In the genomic region with DNA sequence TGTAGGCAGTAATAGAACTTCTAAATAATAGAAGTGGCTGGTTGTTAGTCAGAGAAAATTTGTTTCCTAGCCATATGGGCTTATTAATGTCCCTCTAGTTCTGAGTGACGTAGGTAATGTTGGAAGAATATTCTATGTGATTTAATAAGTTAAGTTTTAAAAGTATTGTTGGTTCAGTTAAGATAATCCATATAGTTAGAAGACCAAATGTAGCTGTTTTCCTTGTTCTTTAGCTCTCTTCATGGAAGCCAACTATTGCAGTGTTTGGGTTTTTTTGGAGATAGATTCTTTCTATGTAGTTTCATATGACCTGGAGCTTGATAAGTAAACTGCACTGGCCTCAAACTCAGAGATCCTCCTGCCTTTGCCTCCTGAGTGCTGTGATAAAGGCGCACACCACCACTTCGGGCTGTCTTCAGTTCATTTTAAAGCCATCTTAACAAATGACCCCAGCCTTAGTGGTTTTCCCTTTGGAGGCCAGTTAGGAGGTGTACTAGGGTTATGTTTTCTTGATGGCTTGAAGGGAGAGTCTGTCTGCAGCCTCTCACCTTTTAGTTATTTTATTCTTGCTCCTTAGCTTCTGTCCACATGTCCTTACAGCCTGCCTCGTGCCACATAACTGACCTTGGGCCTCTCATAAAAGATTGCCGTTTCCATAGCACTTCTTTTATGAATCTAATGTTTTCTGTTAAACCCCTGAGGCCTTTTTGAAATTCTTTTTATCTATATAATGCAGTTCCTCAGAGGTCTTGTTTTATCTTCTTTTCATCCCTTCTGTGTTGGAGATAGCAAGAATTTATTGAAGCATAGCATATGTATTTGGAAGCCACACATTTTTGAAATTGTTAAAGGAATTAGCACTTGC, we compare ENCODE assay signal across 18 mouse cellular contexts. TPM values are rescaled to one million over a fixed set of nuclear protein-coding genes. Genes with fewer than 3 reads are reported as not detected.
A peak's percentile ranks its signal among the peaks of the same experiment; 100 is the strongest.
DNase-seq lines count a peak whose midpoint lies in the region; ATAC-seq and TF ChIP-seq lines count a peak whose summit lies in the region.
"Had no signal": no experiment of that assay in that cellular context is flagged by ENCODE, and none has a peak within 500 bp of the region (broad histone marks: within the 10 kb centered on the region; RNA-seq: fewer than 3 reads in every experiment).

No protein-coding gene starts in this region.

- peaks cover 20% of the 10 kb centered on the region for H3K4me1 ChIP-seq in hindbrain, embryonic 10.5 days (replicated peaks)
- peaks cover 4% of the 10 kb centered on the region for H3K4me1 ChIP-seq in hindbrain, embryonic 16.5 days (ENCODE audit: control insufficient read depth, insufficient read depth, low read depth, low read length)
- H3K4me1 ChIP-seq in liver, postnatal 0 days (ENCODE audit: insufficient read depth), result peaks cover 16% of the 10 kb centered on the region
- peaks cover 4% of the 10 kb centered on the region for H3K4me1 ChIP-seq in lung, adult 2 months (ENCODE audit: control insufficient read depth, insufficient read depth, low read length)

- 59% methylated on average over 5 of the region's 5 CpGs for WGBS in hindbrain, embryonic 10.5 days
- WGBS in hindbrain, embryonic 16.5 days, result 45% methylated on average over 5 of the region's 5 CpGs
- WGBS in liver, postnatal 0 days (ENCODE audit: insufficient replicate concordance), result 58% methylated on average over 5 of the region's 5 CpGs
- 70% methylated on average over 5 of the region's 5 CpGs for WGBS in lung, adult 2 months

- no peak for TF ChIP-seq CTCF in Patski (IDR thresholded peaks at IDR 0.05)
- TF ChIP-seq CTCF in liver, postnatal 0 days (IDR thresholded peaks at IDR 0.05; ENCODE audit: low read depth), result no peak
- no peak for TF ChIP-seq CTCF in lung, adult 2 months (IDR thresholded peaks at IDR 0.05; ENCODE audit: insufficient read depth, low read length)

- peaks cover 41% of the 10 kb centered on the region for H3K36me3 ChIP-seq in hindbrain, embryonic 10.5 days
- no peaks in the 10 kb centered on the region for H3K36me3 ChIP-seq in hindbrain, embryonic 16.5 days (ENCODE audit: control insufficient read depth, insufficient read depth, low read length)
- H3K36me3 ChIP-seq in liver, postnatal 0 days (replicated peaks; ENCODE audit: insufficient read depth, low read length), result peaks cover 19% of the 10 kb centered on the region

- ATAC-seq in hindbrain, embryonic 16.5 days, result no peak
- ATAC-seq in Patski, result peak; percentile 29
- peak; percentile 39 for ATAC-seq in erythroblast, adult 5-6 weeks (replicated peaks; ENCODE audit: low FRiP score, poor library complexity, severe bottlenecking)
- ATAC-seq in liver, postnatal 0 days, result peak; percentile 58

- peak overlapping the region; percentile 76 for H3K27ac ChIP-seq in hindbrain, embryonic 10.5 days
- no peak overlapping the region; the same call in 1 of the 2 replicates for H3K27ac ChIP-seq in hindbrain, embryonic 16.5 days (ENCODE audit: low read depth, low read length)
- H3K27ac ChIP-seq in liver, postnatal 0 days (ENCODE audit: low read depth), result peak overlapping the region; percentile 52; the same call in 1 of the 2 replicates
- H3K27ac ChIP-seq: heart, adult 2 months; neural tube, embryonic 13.5 days had no signal

- no peak for DNase-seq in hindbrain, embryonic 10.5 days (ENCODE audit: low spot score)
- no peak for DNase-seq in Patski (ENCODE audit: low read depth, low spot score)
- no peak for DNase-seq in liver, postnatal 0 days
- no peak for DNase-seq in right cerebral cortex, postnatal 36 days (ENCODE audit: low spot score in 2 of 2)
- no peak for DNase-seq in adrenal gland, postnatal 36 days
- DNase-seq in lung, adult 2 months, result no peak
- DNase-seq: cerebellum, adult 11-12 months; heart, adult 2 months; kidney, adult 8-10 months; lung, embryonic 14.5 days; right cerebral cortex, adult 18-20 months; thymus, postnatal 14 days had no signal

- TF ChIP-seq POLR2A in lung, adult 2 months (IDR thresholded peaks at IDR 0.05; ENCODE audit: borderline replicate concordance, extremely low read depth, low read depth, low read length), result no peak

- no peak overlapping the region for H3K4me2 ChIP-seq in hindbrain, embryonic 16.5 days (ENCODE audit: low read length)
- H3K4me2 ChIP-seq in liver, postnatal 0 days (ENCODE audit: low read depth, low read length), result peak overlapping the region; percentile 48
- H3K4me2 ChIP-seq: lung, embryonic 14.5 days; neural tube, embryonic 13.5 days had no signal

- H3K9ac ChIP-seq in hindbrain, embryonic 16.5 days (ENCODE audit: low read depth, low read length), result no peak overlapping the region
- no peak overlapping the region for H3K9ac ChIP-seq in liver, postnatal 0 days (replicated peaks)
- H3K9ac ChIP-seq: lung, embryonic 14.5 days; neural tube, embryonic 13.5 days had no signal

- no peaks in the 10 kb centered on the region for H3K9me3 ChIP-seq in hindbrain, embryonic 10.5 days
- H3K9me3 ChIP-seq in hindbrain, embryonic 16.5 days (ENCODE audit: control insufficient read depth, low read length), result no peaks in the 10 kb centered on the region
- H3K9me3 ChIP-seq in liver, postnatal 0 days (ENCODE audit: low read length), result no peaks in the 10 kb centered on the region
- H3K9me3 ChIP-seq: neural tube, embryonic 13.5 days had no signal

- no peak overlapping the region for H3K4me3 ChIP-seq in hindbrain, embryonic 10.5 days
- no peak overlapping the region for H3K4me3 ChIP-seq in hindbrain, embryonic 16.5 days (ENCODE audit: low read length)
- H3K4me3 ChIP-seq in liver, postnatal 0 days (ENCODE audit: low read depth, low read length), result no peak overlapping the region
- H3K4me3 ChIP-seq in lung, adult 2 months (replicated peaks; ENCODE audit: extremely low read depth, low read depth, low read length), result no peak overlapping the region
- H3K4me3 ChIP-seq: heart, adult 2 months; neural tube, embryonic 13.5 days had no signal

- in situ Hi-C loops in Patski (cut with MboI; ENCODE audit: low pct_unique_long_range_greater_than_20kb), result no loop called here

- peak; percentile 88 for TF ChIP-seq EP300 in liver, postnatal 0 days (IDR thresholded peaks at IDR 0.05; ENCODE audit: low read depth)

- no peaks in the 10 kb centered on the region for H3K27me3 ChIP-seq in hindbrain, embryonic 10.5 days (ENCODE audit: insufficient read depth, poor library complexity, severe bottlenecking)
- H3K27me3 ChIP-seq in hindbrain, embryonic 16.5 days (replicated peaks; ENCODE audit: control insufficient read depth, insufficient read depth, low read length), result no peaks in the 10 kb centered on the region
- H3K27me3 ChIP-seq in Patski, result no peaks in the 10 kb centered on the region
- H3K27me3 ChIP-seq in liver, postnatal 0 days (ENCODE audit: insufficient read depth, low read length), result no peaks in the 10 kb centered on the region
- H3K27me3 ChIP-seq: CH12.LX; neural tube, embryonic 13.5 days had no signal

- CTCF ChIA-PET in Patski (lab: Charles Lee), result interaction anchor here (1.5 to 3.1 kb wide), 2 partner anchors 13 to 144 kb away, joined by 3 to 13 read pairs; no protein-coding TSS in a partner anchor

- POLR2A ChIA-PET in Patski (lab: Charles Lee), result no interaction called here

RNA-seq across cellular contexts. Expression of gene 1810049J17Rik, which starts 19.1 kb away (rescaled TPM):
- 0.76 and 1.3 TPM in 2 replicates for polyA plus RNA-seq in hindbrain, embryonic 10.5 days (2016; fragmentation: Nextera tagmentation; extraction: Ambion mirVana)
- 0.62 and 1.1 TPM in 2 replicates for polyA plus RNA-seq in hindbrain, embryonic 16.5 days (2015; fragmentation: Nextera tagmentation; extraction: Ambion mirVana)
- polyA plus RNA-seq in Patski (2021), result 2.0 TPM
- total RNA-seq in erythroblast, adult 5-6 weeks (2015; ENCODE audit: low replicate concordance), result not detected in 2 replicates
- total RNA-seq in erythroblast, adult 5-6 weeks (2017; ENCODE audit: low replicate concordance), result not detected in 2 replicates
- 0.79 and 1.1 TPM in 2 replicates for polyA plus RNA-seq in liver, postnatal 0 days (2015; fragmentation: Nextera tagmentation; extraction: Ambion mirVana)
- 1 to 10 TPM in 1 of 2 experiments, under 1 TPM in 1; 0.92 to 1.3 TPM for total RNA-seq in adrenal gland, postnatal 36 days (2021)
- polyA plus RNA-seq in lung, adult 2 months (2012; rRNA removed), result 0.85 TPM in 1 of 2 replicates, not detected in the other
- total RNA-seq: heart, adult 2 months; hematopoietic stem cell, adult 5-6 weeks had no signal
- polyA plus RNA-seq: frontal cortex, adult 2 months; heart, adult 2 months had no signal

RNA-seq across cellular contexts. Expression of gene Golph3, which starts 19.5 kb away (rescaled TPM):
- polyA plus RNA-seq in hindbrain, embryonic 10.5 days (2016; fragmentation: Nextera tagmentation; extraction: Ambion mirVana), result 68.0 and 70.6 TPM in 2 replicates
- 64.2 and 66.1 TPM in 2 replicates for polyA plus RNA-seq in hindbrain, embryonic 16.5 days (2015; fragmentation: Nextera tagmentation; extraction: Ambion mirVana)
- 106 TPM for polyA plus RNA-seq in Patski (2021)
- total RNA-seq in erythroblast, adult 5-6 weeks (2015; ENCODE audit: low replicate concordance), result 68.6 and 68.8 TPM in 2 replicates
- 58.3 and 77.7 TPM in 2 replicates for total RNA-seq in erythroblast, adult 5-6 weeks (2017; ENCODE audit: low replicate concordance)
- polyA plus RNA-seq in liver, postnatal 0 days (2015; fragmentation: Nextera tagmentation; extraction: Ambion mirVana), result 35.8 and 37.2 TPM in 2 replicates
- total RNA-seq in adrenal gland, postnatal 36 days (2021), result 100 to 1,000 TPM; 138 to 153 TPM
- polyA plus RNA-seq in lung, adult 2 months (2012; rRNA removed), result 73.4 and 92.4 TPM in 2 replicates
